Mouse (Mus musculus): Measurements from ENCODE around the gene Scgb2b12.
"Not testable (repeated sequence)": the region's sequence is repeated elsewhere in the genome, so short reads cannot be mapped to it uniquely, and the experiment has no call there.

The Scgb2b12 gene

DNA sequence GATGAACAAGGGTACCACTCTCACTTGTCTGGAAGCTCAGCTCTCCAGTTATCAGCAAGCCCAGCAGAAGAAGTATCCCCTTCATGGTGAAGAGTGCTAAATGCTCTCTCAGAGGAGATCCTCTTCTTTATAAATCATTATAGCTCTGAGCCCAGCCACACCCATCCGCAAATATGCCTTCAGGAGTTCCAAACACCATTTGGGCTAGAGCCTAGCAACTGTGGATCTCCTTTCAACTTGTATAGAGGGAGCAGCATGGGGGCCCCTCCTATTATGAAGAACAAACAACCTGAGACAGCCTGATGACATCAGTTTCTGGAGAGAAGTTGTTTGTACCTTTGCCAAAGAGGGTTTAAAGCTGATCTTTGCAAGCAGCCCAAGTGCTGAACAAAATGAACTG is at the start of gene Scgb2b12:
Gene Scgb2b12 (minus strand): TSS at position 101 of the 400 bp plus-strand sequence.
- DNase-seq, result not testable (repeated sequence)

DNA sequence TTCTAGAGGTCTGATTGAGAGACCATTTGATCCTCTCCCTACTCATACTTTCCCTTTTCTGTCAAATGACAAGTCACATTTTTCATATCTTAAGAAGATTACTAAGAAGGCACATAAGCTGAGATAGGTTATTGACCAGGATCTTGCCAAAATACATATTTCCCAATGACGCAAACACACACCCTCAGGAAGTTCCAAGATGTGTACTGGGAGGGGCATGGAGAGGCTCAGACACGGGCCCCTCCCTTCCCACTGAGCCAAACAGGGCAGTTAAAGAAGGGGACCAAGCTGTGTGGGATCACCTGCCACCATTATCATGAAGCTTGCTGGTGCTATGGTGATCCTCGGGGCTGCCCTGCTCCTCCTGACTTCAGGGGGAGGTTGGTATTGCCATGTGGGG is 6.8 kb upstream of the Scgb2b12 start, which contains the start of gene Scgb1b12:
Gene Scgb1b12 (plus strand): TSS at position 301 of the 400 bp plus-strand sequence.
- DNase-seq, result not testable (repeated sequence)
